Mouse (Mus musculus): ENCODE results near the gene Adam6b. TPM values are rescaled to one million over a fixed set of nuclear protein-coding genes. Genes with fewer than 3 reads are reported as not detected.
"Not testable (repeated sequence)": the region's sequence is repeated elsewhere in the genome, so short reads cannot be mapped to it uniquely, and the experiment has no call there.

Adam6b gene
- total RNA-seq (2021), result not detected
- long read RNA-seq, experiment 1, result 0 reads
- long read RNA-seq, experiment 2, result 0 reads

DNA sequence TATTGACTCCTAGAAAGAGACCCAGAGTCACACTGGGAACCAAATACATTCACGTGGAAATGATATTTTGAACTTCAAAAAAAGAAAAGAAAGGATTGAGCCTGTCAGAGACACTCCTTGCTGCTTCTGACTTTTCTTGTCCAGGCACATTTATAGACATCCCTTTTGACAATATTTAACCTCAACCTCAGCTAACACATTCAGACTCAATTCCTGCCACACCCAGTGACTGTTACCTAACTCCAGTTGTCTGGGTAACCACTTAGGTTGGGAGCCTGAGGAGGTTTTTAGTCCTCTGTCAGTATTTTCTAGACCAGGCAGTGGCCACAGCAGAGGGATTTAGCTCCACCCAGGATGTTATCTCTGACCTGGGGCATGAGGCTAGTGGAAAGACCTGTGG is at the start of gene Adam6b:
Gene Adam6b, plus strand, starts transcription at position 301 of the 400 bp plus-strand sequence.
- intact Hi-C loops (cut with DNase I), result loop anchor here (5.0 kb wide), 1 partner anchor 267 kb away; no protein-coding TSS in a partner anchor
- not testable (repeated sequence) for DNase-seq (ENCODE audit: low spot score in 2 of 2)

DNA sequence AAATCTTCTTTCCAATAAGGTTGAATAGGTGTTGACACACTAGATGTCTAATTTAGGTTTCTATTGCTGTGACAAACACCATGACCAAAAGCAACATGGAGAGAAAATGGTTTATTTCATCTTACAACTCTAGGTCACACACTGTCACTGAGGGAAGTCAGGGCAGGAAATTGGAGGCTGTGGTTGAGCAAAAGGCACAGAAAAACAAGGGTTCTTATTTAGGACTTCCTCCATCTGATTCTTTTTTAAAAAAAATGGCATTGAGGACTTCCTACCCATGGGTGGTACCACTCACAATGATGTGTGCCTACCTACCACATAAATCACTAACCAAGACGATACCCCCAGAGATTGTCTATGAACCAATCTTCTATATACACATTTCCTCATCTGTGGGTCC is 43.2 kb upstream of the Adam6b start:
- intact Hi-C loops (cut with DNase I), result no loop called here
- DNase-seq (ENCODE audit: low spot score in 2 of 2), result no peak

- intact Hi-C loops (cut with DNase I), result no loop called here
- DNase-seq (ENCODE audit: low spot score in 2 of 2), result no peak
Observed at GRCm38 (mm10) chr12:113476164-113476563, 13.1 kb upstream of the Adam6b start.

DNA sequence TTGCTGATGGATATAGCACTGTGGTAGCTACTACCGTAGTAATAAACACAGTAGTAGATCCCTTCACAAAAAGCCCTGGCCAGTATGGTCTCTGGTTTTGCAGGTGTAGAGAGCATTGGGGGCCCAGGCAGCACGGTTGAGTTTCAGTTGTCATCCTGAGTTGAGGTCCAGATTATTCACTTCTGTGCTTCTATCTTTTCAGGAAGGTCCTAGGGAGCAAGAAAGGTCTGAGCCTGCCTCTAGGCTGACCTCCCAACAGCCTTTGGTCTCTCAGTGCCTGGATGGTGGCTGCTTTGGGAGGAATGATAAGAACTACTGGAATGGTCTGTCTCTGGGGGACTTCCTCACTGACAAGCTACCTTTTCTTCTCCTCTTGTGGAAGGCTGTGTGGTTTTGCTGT is 7.2 kb upstream of the Adam6b start:
- DNase-seq (ENCODE audit: low spot score in 2 of 2), result no peak
- intact Hi-C loops (cut with DNase I), result no loop called here

DNA sequence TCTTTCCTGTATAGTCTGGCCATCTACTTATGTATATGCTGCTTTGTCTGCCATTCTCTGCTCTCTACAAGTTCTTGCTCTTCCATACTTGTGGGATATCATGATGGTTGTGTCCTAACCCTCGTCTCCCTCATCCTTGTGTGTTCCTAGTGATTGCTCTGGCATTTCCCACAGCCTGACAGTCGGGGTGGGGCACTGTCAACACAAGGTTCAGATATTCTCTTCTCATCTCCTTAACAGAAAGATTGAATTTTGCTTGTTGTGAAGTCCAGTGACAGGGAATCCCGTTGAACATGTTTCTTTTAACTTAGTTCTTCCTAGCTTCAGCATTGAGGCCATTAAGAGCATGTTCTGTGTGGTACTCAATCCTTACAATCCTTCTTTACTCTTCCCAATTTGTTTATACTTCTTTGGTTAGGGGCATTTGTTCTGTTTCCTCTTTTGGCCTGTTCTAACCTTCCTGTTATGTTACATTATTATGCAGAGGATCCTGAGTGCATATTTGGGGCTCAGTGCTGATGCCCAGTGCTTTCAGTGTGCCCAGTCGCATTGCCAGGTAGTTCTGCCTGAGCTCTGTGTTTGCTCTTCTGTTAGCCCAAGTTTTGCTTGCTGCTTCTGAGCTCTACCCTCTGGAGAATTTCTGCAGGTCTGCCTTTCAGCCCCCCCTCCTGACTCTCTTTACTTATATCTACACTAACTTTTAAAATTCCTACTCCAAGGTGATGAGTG is 6.5 kb upstream of the Adam6b start:
- DNase-seq (ENCODE audit: low spot score in 2 of 2), result no peak
- intact Hi-C loops (cut with DNase I), result no loop called here

DNA sequence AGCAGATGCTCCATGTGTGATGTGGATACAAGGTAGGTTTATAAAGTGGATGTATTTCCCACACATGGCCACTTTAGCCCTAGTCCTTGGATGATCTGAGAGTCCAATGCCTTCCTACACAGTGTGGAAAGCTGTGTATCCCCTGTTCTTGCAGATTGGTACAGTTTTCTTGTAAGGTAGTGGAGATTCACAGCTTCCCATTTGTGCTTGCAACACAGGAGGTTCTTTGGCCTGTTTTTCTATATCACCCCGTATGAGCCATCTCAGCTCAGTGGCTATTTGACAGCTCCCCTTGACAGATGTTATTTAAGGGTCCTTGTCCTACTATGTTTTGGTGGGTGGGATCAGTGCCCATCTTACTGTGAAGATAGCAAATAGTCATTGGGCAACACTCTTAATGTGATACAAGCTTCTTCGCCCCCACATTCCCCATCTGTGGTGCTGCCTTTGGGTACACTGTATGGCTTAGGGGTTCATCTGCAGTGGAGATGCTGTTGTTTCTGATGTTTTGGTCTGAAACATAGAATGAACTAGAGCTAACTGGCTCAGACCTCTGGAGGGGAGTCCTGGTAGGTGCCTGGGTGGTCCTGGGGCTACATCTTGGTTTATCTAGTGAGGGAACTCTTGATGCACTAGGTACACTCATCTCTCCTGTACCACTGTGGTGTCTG is 5.7 kb upstream of the Adam6b start:
- intact Hi-C loops (cut with DNase I), result no loop called here
- DNase-seq (ENCODE audit: low spot score in 2 of 2), result no peak

- intact Hi-C loops (cut with DNase I), result loop anchor here (5.0 kb wide), 1 partner anchor 263 kb away; no protein-coding TSS in a partner anchor
- DNase-seq (ENCODE audit: low spot score in 2 of 2), result no peak
Observed at GRCm38 (mm10) chr12:113484971-113485485, 4.3 kb upstream of the Adam6b start.

- intact Hi-C loops (cut with DNase I), result loop anchor here (5.0 kb wide), 1 partner anchor 265 kb away; no protein-coding TSS in a partner anchor
Observed at GRCm38 (mm10) chr12:113487693-113488092, 1.6 kb upstream of the Adam6b start.

DNA sequence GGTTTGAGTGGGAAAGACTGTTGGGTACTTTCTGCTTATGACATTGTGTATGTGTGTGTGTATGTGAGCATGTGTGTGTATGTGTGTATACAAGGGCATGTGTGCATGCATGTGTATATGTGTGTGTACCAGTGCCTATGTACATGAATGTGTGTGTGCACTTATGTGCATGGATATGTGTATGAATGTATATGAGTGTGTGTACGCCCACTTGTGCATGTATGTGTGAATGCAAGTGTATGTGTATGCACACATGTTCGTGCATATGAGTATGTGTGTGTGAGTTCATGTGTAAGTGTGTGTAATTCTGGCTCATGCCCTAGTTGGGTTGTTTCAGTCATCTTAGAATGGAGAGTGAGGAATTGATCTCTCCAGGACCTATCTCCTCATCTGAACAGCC is 36.6 kb downstream of the Adam6b start:
- intact Hi-C loops (cut with DNase I), result no loop called here
- DNase-seq (ENCODE audit: low spot score in 2 of 2), result no peak

More at GRCm38 (mm10) chr12:113487693-113488092, 1.6 kb upstream of the Adam6b start:
- DNase-seq (ENCODE audit: low spot score in 2 of 2), result peak; percentile 25 to 57

Other genes with a start within 250 kb of the Adam6b start
- gene Adam6a, start 54.4 kb downstream of the Adam6b start, total RNA-seq (2021), result not detected